Mouse (Mus musculus): ENCODE measurements around the gene Gm42417.

The Gm42417 gene

GRCm38 (mm10) chr1:36564101-36564500 is 24.9 kb upstream of the Gm42417 start:
- no peak for DNase-seq (ENCODE audit: low read depth, low spot score)

DNA sequence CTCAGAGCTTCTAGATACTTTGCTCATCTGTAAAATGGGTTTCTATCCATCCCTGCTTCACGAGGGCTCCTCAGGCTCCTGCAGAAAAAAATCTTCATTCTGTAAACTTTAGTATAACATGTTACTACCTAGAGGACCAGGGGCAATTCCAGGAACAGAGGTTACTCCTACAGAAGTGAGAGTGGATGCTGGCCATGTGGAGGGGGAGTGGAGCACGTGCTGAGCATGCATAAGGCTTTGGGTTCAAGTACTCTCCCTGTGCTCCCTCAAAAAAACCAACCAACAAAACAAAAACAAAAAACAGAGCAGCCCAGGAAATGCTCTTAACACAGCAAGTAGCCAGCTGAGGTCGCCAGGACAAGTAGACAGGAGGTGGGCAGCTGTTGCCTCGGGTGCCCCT is 24.4 kb upstream of the Gm42417 start:
- no peak for DNase-seq (ENCODE audit: low read depth, low spot score)

DNA sequence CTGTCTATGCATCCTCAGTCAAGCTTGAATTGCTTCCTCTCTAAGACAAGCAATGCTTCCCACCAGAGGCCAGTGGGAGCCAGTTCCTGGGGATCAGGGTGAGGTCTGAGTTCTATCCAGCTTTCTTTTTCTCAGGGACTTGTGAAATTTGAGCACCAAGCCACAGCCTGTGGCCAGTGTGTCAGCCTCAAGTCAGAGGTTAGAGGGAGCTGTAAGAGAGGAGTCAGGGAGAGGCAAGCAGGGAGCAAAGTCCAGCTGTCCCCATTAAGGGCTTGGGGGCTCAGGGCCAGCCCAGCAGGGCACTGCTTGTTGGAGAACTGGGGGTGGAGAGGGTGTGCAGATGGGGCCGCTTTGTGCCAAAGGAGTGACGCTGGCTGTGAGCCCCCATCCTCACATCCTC is 24.0 kb upstream of the Gm42417 start:
- peak; percentile 68 for DNase-seq (ENCODE audit: low read depth, low spot score)

- no peak for DNase-seq (ENCODE audit: low read depth, low spot score)
Observed at GRCm38 (mm10) chr1:36562388-36562787, 23.2 kb upstream of the Gm42417 start.

DNA sequence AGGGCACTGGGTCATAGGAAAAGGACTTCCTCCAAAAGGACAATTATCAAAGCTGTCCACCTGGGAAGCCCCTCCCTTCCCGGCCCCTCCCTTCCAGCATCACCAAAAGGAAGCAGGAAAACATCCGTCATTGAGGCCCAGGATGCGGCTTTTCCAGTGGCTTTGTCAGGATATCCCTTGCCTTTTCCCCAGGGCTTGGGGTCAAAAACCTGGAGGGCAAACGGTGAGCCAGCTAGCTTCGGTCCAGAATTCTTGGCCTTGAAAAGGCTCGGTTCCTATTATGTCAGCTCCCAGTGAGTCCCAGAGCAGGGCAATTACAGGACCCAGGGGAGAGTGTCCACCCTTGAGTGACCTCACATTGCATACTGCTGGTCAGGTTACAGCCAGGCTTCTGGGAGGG is 21.7 kb upstream of the Gm42417 start:
- DNase-seq (ENCODE audit: low read depth, low spot score), result no peak

DNA sequence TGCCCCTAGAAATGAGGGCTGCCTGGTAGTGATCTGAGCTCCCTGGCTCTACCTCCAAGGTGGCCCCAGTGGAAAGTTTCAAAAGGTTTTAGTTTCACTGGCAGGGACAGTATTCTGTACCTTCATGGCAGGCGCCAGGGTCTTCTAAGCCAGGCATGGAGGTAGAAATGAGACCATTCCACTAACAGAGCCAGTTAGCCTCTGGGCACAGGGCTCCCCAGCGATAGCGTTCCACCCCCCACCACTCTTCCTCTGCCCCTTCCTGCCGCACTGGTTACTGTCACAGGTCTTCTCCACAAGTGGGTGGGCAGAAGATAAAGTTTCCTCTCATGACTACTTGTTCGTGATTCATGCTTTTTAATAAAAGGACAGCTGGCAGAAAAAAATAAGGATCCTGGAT is 20.7 kb upstream of the Gm42417 start:
- DNase-seq (ENCODE audit: low read depth, low spot score), result no peak

- no peak for DNase-seq (ENCODE audit: low read depth, low spot score)
Observed at GRCm38 (mm10) chr1:36559256-36559655, 20.0 kb upstream of the Gm42417 start.

GRCm38 (mm10) chr1:36558031-36558993 is 19.1 kb upstream of the Gm42417 start, which contains the start of gene Sema4c:
Sema4c (minus strand) TSS chr1:36558349.
- no peak for DNase-seq (ENCODE audit: low read depth, low spot score)

DNA sequence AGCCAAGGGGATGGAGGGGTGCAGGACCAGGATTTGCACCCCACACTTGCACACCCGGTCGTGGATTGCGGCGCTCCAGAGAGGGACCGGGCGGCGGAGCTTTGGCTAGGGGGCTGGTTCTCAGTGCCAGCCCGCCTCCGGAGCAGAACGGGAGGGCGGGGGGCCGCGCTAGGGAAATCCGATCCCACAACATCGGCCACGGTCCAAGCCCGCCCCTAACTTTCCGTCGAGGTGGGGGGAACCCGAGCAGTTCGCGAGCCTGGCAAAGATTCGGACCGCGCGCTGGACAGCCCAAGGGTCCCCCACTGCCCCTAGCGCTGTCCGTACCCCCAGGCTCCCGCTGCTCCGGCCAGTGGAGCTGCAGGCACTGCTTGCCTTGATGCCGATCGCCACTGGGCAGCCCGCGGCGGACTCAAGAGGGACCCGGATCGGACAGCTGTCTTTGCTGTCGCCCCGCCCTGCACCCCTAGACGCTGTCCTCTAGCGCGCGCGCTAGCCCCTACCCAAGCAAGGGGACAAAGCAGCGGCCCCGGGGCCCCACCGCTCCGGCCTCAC is 18.3 kb upstream of the Gm42417 start:
- no peak for DNase-seq (ENCODE audit: low read depth, low spot score)

- peak; percentile 96 for DNase-seq (ENCODE audit: low read depth, low spot score)
Observed at GRCm38 (mm10) chr1:36556553-36557456, 17.6 kb upstream of the Gm42417 start.

DNA sequence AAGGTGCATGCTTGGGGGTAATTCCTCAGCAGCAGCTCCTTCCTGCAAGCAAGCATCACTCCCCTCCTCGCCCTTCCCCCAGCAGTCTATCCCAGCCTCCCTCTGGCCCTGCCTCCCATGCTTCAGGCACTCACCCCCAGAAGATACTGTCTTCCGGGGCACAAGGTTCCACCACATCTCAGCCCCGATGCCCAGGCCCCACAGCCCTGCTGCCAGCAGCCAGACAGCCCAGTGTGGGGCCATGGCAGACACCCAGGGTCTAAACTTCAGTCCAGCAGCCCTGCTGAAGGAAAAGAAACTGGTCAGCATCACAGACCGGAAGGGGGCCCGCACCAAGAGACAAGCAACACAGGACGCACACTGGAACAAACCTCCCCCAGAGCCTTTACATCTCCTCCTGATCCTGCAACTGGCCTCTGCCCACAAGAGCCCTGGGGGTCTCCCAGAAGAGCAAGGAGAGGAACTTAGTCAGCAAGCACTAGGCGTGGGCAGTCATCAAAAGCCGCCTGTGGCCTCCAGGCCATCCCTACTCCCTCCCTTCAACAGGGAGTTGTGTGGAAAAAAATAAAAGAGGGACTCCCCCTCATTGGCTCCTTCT is 16.7 kb upstream of the Gm42417 start:
- DNase-seq (ENCODE audit: low read depth, low spot score), result peak; percentile 69

- DNase-seq (ENCODE audit: low read depth, low spot score), result no peak
Observed at GRCm38 (mm10) chr1:36554633-36555399, 15.6 kb upstream of the Gm42417 start.

GRCm38 (mm10) chr1:36552506-36552905 is 13.3 kb upstream of the Gm42417 start:
- DNase-seq (ENCODE audit: low read depth, low spot score), result no peak

DNA sequence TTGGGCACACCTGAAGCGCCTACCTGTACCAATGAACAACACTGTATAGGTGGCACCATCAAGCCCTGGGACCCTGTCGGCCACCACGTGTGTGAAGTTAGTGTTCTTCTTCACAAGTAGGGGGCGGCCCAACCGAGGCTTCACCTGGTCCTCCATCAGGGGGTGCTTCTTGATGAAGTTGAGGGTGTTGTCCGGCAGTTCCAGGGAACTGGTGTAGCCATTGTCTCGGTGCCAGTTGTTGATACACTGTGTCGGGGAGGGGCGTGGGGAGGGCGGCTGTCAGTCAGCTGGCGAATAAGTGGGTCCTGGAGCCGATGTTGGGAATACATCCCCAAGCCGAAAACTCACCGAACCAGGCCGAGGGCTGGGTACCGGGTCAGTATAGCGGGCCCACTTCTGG is 12.7 kb upstream of the Gm42417 start:
- no peak for DNase-seq (ENCODE audit: low read depth, low spot score)

- DNase-seq (ENCODE audit: low read depth, low spot score), result no peak
Observed at GRCm38 (mm10) chr1:36550075-36550863, 11.0 kb upstream of the Gm42417 start.

GRCm38 (mm10) chr1:36549491-36549890 is 10.3 kb upstream of the Gm42417 start:
- DNase-seq (ENCODE audit: low read depth, low spot score), result no peak

DNA sequence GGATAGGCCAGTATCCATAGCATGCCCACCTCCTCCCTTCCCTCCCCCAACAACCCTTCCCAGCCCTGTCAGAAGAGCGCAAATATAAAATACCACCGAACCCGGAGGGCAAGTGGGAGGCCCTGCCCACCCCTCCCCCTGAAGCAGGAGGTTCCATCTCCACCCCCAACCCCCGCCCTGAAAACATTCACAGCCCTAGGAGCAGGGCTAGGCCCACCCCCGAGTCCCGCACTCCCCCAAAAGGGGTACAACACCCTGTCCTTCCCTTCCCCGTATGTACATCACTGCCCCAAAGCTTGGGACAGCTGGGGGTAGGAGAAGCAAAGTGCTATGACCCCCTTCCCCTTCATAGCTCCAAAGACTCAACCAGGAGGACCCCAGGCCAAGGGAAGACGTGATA is 9.5 kb upstream of the Gm42417 start:
- DNase-seq (ENCODE audit: low read depth, low spot score), result no peak

DNA sequence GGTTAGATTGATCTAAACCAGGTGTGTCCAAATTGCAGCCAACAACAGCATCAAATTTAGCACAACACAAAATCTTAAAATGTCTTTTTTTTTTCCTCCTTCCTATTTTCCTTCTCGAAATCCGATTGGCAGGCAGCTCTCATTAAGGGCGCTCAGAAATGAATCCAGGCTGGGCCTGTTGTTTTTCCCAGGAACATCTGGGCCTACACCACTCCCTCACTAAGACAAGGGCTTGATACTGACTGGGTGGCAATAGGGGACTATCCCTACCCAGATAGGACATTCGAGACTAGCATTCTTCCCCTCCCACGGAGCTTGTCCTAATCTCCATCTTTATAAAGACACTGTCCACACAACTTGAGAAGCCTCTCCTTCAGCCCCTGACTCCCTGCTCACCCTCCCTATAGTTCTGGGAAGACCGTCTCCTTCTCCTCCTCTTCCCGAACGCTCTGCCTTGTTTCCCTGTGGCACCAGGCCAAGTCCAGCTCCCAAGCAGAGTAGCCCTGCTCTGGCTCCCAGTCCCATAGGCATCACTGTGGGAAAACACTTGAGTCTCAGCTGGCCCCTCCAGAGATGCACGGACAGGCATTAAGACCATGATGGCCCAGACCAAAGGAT is 8.9 kb upstream of the Gm42417 start:
- DNase-seq (ENCODE audit: low read depth, low spot score), result peak; percentile 51

DNA sequence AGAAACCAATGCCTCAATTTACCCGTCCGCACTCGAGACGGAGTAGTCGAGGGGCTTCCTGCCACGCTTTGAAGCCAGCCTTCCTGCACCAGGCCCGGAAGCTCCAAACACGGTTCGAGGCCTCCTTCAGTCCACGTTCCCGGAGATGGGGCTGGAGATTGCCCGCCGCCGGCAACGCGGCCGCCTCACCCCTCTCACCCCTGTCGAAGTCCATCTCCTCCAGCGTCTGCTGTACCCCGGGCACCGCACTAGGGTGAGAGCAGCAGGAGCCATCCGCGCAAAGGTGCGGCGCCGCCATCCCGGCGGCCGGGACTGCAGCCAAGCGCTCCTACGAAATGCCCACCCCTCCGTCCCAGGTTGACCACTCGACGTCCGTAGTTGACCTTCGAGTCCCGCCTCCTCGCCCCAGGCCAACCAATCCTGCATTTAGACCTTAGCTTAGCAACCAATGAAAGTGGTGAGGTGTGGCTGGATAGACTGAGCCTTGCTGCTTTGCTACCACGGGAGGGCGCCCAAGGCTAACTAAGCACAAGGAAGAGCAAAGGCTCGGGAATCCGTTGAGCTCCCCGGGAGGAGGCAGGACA is 7.8 kb upstream of the Gm42417 start, which contains the start of gene Ankrd39:
Gene Ankrd39 (minus strand): TSS at position 558 of the 584 bp plus-strand sequence.
- DNase-seq (ENCODE audit: low read depth, low spot score), result peak; percentile 99
